Mouse (Mus musculus) common myeloid progenitor, adult 5-6 weeks (primary cell): ENCODE results near the gene Slc16a2. TPM values are rescaled to one million over a fixed set of nuclear protein-coding genes. Genes with fewer than 3 reads are reported as not detected.

Experiments
- ATAC-seq: replicated peaks from 2 replicates; pipeline ENCODE4 v1.8.0; 2016; ENCODE audit warnings: low read depth, mild to moderate bottlenecking, moderate TSS enrichment, inconsistent platforms; ENCODE audit not compliant: poor library complexity, severe bottlenecking
- total RNA-seq: library from RNA; stranded (forward); fragments of 200-1000, 187-1606 nt; gene quantifications from 2 replicates; pipeline ENCODE4 v1.2.3, GENCODE M21; 2017

Gene Slc16a2
- 0.18 and 0.44 TPM in 2 replicates for total RNA-seq

- ATAC-seq, result peak; percentile 90
Observed at GRCm38 (mm10) chrX:103821832-103822196, at the start of gene Slc16a2. TSS of gene Slc16a2 (minus strand) at chrX:103821983.

- ATAC-seq, result no peak
Observed at GRCm38 (mm10) chrX:103863502-103863901, 41.7 kb upstream of the Slc16a2 start.

- ATAC-seq, result no peak
Observed at GRCm38 (mm10) chrX:103862877-103863276, 41.1 kb upstream of the Slc16a2 start.

- no peak for ATAC-seq
Observed at GRCm38 (mm10) chrX:103845266-103845665, 23.5 kb upstream of the Slc16a2 start.

- ATAC-seq, result no peak
Observed at GRCm38 (mm10) chrX:103828836-103829235, 7.1 kb upstream of the Slc16a2 start.

- ATAC-seq, result peak; percentile 20; the same call in 1 of the 2 replicates
Observed at GRCm38 (mm10) chrX:103822271-103822811, 558 bp upstream of the Slc16a2 start.

GRCm38 (mm10) chrX:103821195-103821831 is 470 bp downstream of the Slc16a2 start:
- 0 out of 2 replicates have a peak, but pooled peaks have one; percentile 5 for ATAC-seq

GRCm38 (mm10) chrX:103820307-103821194 is 1.2 kb downstream of the Slc16a2 start:
- ATAC-seq, result no peak; the same call in 1 of the 2 replicates

- ATAC-seq, result no peak
Observed at GRCm38 (mm10) chrX:103819253-103819652, 2.5 kb downstream of the Slc16a2 start.

- ATAC-seq, result no peak
Observed at GRCm38 (mm10) chrX:103812690-103813089, 9.1 kb downstream of the Slc16a2 start.

GRCm38 (mm10) chrX:103810483-103810882 is 11.3 kb downstream of the Slc16a2 start:
- ATAC-seq, result no peak

- no peak for ATAC-seq
Observed at GRCm38 (mm10) chrX:103806373-103806772, 15.4 kb downstream of the Slc16a2 start.

- ATAC-seq, result no peak
Observed at GRCm38 (mm10) chrX:103796961-103797360, 24.8 kb downstream of the Slc16a2 start.

- ATAC-seq, result no peak
Observed at GRCm38 (mm10) chrX:103795506-103795905, 26.3 kb downstream of the Slc16a2 start.

- no peak for ATAC-seq
Observed at GRCm38 (mm10) chrX:103791329-103791728, 30.5 kb downstream of the Slc16a2 start.

GRCm38 (mm10) chrX:103785681-103786080 is 36.1 kb downstream of the Slc16a2 start:
- no peak for ATAC-seq

- no peak for ATAC-seq
Observed at GRCm38 (mm10) chrX:103776412-103776811, 45.4 kb downstream of the Slc16a2 start.

GRCm38 (mm10) chrX:103746197-103746596 is 75.6 kb downstream of the Slc16a2 start:
- ATAC-seq, result peak; percentile 74

GRCm38 (mm10) chrX:103744171-103745039 is 77.4 kb downstream of the Slc16a2 start:
- ATAC-seq, result no peak

GRCm38 (mm10) chrX:103742057-103742315 is 79.8 kb downstream of the Slc16a2 start:
- peak; percentile 45; the same call in 1 of the 2 replicates for ATAC-seq
